In the genomic region with DNA sequence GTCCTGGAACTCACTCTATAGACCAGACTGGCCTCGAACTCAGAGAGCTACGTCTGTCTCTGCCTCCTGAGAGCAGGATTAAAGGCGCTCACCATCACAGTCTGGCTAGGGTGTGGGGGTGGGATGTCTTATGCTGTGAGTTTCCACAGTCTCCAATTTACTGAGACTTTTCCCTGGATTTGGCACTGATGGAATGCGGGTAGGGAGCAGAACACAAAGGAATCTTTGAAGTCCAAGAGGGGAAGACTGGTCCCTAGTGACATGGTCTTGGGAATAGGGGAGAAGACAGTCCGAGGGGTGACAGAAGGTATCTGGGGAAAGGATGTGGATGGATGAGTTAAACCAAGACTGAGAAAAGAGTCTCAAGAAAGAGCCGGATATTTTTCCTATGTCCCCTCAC, we compare ENCODE assay signal across 13 mouse cellular contexts. TPM values are rescaled to one million over a fixed set of nuclear protein-coding genes. Genes with fewer than 3 reads are reported as not detected.
A peak's percentile ranks its signal among the peaks of the same experiment; 100 is the strongest.
DNase-seq lines count a peak whose midpoint lies in the region; ATAC-seq and TF ChIP-seq lines count a peak whose summit lies in the region.
"Had no signal": no experiment of that assay in that cellular context is flagged by ENCODE, and none has a peak within 500 bp of the region (broad histone marks: within the 10 kb centered on the region; RNA-seq: fewer than 3 reads in every experiment).

No protein-coding gene starts in this region.

- no peak for TF ChIP-seq CTCF in midbrain, postnatal 0 days (IDR thresholded peaks at IDR 0.05)
- no peak for TF ChIP-seq CTCF in gastrocnemius, adult 2 months (IDR thresholded peaks at IDR 0.05)

- intact Hi-C loops in gastrocnemius, adult 2 months (cut with DNase I): no loop called here

- no peak overlapping the region for H3K9ac ChIP-seq in liver, embryonic 11.5 days (ENCODE audit: low read depth, low read length)
- no peak overlapping the region for H3K9ac ChIP-seq in liver, embryonic 12.5 days
- H3K9ac ChIP-seq in hindbrain, embryonic 11.5 days (ENCODE audit: low read depth, low read length): no peak overlapping the region; the same call in 1 of the 2 replicates
- peak overlapping the region; percentile 57 for H3K9ac ChIP-seq in midbrain, postnatal 0 days (replicated peaks; ENCODE audit: low read length, poor library complexity, severe bottlenecking)

- peaks cover 3% of the 10 kb centered on the region; the same call in 1 of the 2 replicates for H3K4me1 ChIP-seq in liver, embryonic 11.5 days (replicated peaks; ENCODE audit: control insufficient read depth, insufficient read depth, low read length)
- H3K4me1 ChIP-seq in liver, embryonic 12.5 days: peaks cover 29% of the 10 kb centered on the region
- peaks cover 63% of the 10 kb centered on the region for H3K4me1 ChIP-seq in forebrain, embryonic 10.5 days
- peaks cover 14% of the 10 kb centered on the region for H3K4me1 ChIP-seq in hindbrain, embryonic 11.5 days (replicated peaks; ENCODE audit: control insufficient read depth, insufficient read depth, low read length)
- peaks cover 10% of the 10 kb centered on the region; the same call in 1 of the 2 replicates for H3K4me1 ChIP-seq in midbrain, postnatal 0 days (ENCODE audit: insufficient read depth, low read length)

- no peak for ATAC-seq in liver, embryonic 11.5 days (replicated peaks; ENCODE audit: low FRiP score)
- ATAC-seq in liver, embryonic 12.5 days: no peak
- ATAC-seq in hindbrain, embryonic 11.5 days (ENCODE audit: low FRiP score): no peak
- no peak for ATAC-seq in midbrain, postnatal 0 days (ENCODE audit: low FRiP score)

- peaks cover 84% of the 10 kb centered on the region for H3K27me3 ChIP-seq in liver, embryonic 11.5 days (replicated peaks; ENCODE audit: control insufficient read depth, insufficient read depth, low read length)
- peaks cover 87% of the 10 kb centered on the region for H3K27me3 ChIP-seq in liver, embryonic 12.5 days (replicated peaks)
- H3K27me3 ChIP-seq in forebrain, embryonic 10.5 days (ENCODE audit: poor library complexity, severe bottlenecking): peaks cover 78% of the 10 kb centered on the region
- peaks cover 29% of the 10 kb centered on the region for H3K27me3 ChIP-seq in hindbrain, embryonic 11.5 days (ENCODE audit: control insufficient read depth, insufficient read depth, low read length)
- no peaks in the 10 kb centered on the region for H3K27me3 ChIP-seq in midbrain, postnatal 0 days (ENCODE audit: insufficient read depth, low read length)

- H3K27ac ChIP-seq in liver, embryonic 11.5 days (ENCODE audit: low read depth, low read length): no peak overlapping the region
- H3K27ac ChIP-seq in liver, embryonic 12.5 days: no peak overlapping the region
- H3K27ac ChIP-seq in forebrain, embryonic 10.5 days: no peak overlapping the region
- no peak overlapping the region for H3K27ac ChIP-seq in hindbrain, embryonic 11.5 days (ENCODE audit: low read depth, low read length)
- H3K27ac ChIP-seq in midbrain, postnatal 0 days (ENCODE audit: low read depth, low read length): no peak overlapping the region
- no peak overlapping the region for H3K27ac ChIP-seq in gastrocnemius, adult 2 months
- H3K27ac ChIP-seq: macrophage had no signal

- no peaks in the 10 kb centered on the region for H3K9me3 ChIP-seq in liver, embryonic 11.5 days (ENCODE audit: control insufficient read depth, low read length)
- no peaks in the 10 kb centered on the region; the same call in 1 of the 2 replicates for H3K9me3 ChIP-seq in liver, embryonic 12.5 days (replicated peaks)
- no peaks in the 10 kb centered on the region for H3K9me3 ChIP-seq in forebrain, embryonic 10.5 days
- H3K9me3 ChIP-seq in hindbrain, embryonic 11.5 days (ENCODE audit: control insufficient read depth, low read length): no peaks in the 10 kb centered on the region
- no peaks in the 10 kb centered on the region for H3K9me3 ChIP-seq in midbrain, postnatal 0 days (ENCODE audit: low read length)

- no peak for DNase-seq in liver, embryonic 11.5 days (ENCODE audit: low spot score)
- no peak for DNase-seq in forebrain, embryonic 10.5 days (ENCODE audit: extremely low spot score, low spot score)
- peak; percentile 7 for DNase-seq in hindbrain, embryonic 11.5 days (ENCODE audit: low spot score)
- DNase-seq in midbrain, postnatal 0 days (ENCODE audit: low spot score): no peak
- DNase-seq in spleen, adult 12 weeks (ENCODE audit: low spot score): no peak
- no peak for DNase-seq in T-cell, adult 2 months (ENCODE audit: low spot score)
- no peak for DNase-seq in gastrocnemius, adult 2 months
- DNase-seq: adrenal gland, postnatal 10 days had no signal

- H3K4me3 ChIP-seq in liver, embryonic 11.5 days (ENCODE audit: low read depth, low read length): peak overlapping the region; percentile 7; the same call in 1 of the 2 replicates
- H3K4me3 ChIP-seq in liver, embryonic 12.5 days: no peak overlapping the region
- H3K4me3 ChIP-seq in forebrain, embryonic 10.5 days: peak overlapping the region; percentile 74
- H3K4me3 ChIP-seq in hindbrain, embryonic 11.5 days (ENCODE audit: low read depth, low read length): no peak overlapping the region
- peak overlapping the region; percentile 70 for H3K4me3 ChIP-seq in midbrain, postnatal 0 days (ENCODE audit: low read depth, low read length)
- no peak overlapping the region for H3K4me3 ChIP-seq in gastrocnemius, adult 2 months

- WGBS in liver, embryonic 11.5 days: 39% methylated on average over 6 of the region's 6 CpGs
- 28% methylated on average over 6 of the region's 6 CpGs for WGBS in liver, embryonic 12.5 days (ENCODE audit: insufficient replicate concordance)
- WGBS in forebrain, embryonic 10.5 days: 38% methylated on average over 6 of the region's 6 CpGs
- 39% methylated on average over 6 of the region's 6 CpGs for WGBS in hindbrain, embryonic 11.5 days
- 33% methylated on average over 6 of the region's 6 CpGs for WGBS in midbrain, postnatal 0 days

- H3K4me2 ChIP-seq in liver, embryonic 11.5 days: no peak overlapping the region
- no peak overlapping the region for H3K4me2 ChIP-seq in liver, embryonic 12.5 days
- peak overlapping the region; percentile 63; the same call in 1 of the 2 replicates for H3K4me2 ChIP-seq in hindbrain, embryonic 11.5 days (replicated peaks; ENCODE audit: low read depth, low read length)
- peak overlapping the region; percentile 91 for H3K4me2 ChIP-seq in midbrain, postnatal 0 days (ENCODE audit: low read depth, low read length, poor library complexity, severe bottlenecking)

- H3K36me3 ChIP-seq in liver, embryonic 11.5 days (ENCODE audit: control insufficient read depth, insufficient read depth, low read length): no peaks in the 10 kb centered on the region
- no peaks in the 10 kb centered on the region for H3K36me3 ChIP-seq in liver, embryonic 12.5 days
- no peaks in the 10 kb centered on the region for H3K36me3 ChIP-seq in forebrain, embryonic 10.5 days (replicated peaks)
- no peaks in the 10 kb centered on the region for H3K36me3 ChIP-seq in hindbrain, embryonic 11.5 days (ENCODE audit: control insufficient read depth, insufficient read depth, low read length)
- no peaks in the 10 kb centered on the region for H3K36me3 ChIP-seq in midbrain, postnatal 0 days (ENCODE audit: insufficient read depth, low read length)
- H3K36me3 ChIP-seq: G1E had no signal

RNA-seq across cellular contexts. Expression of a gene that starts 2.8 kb away (rescaled TPM):
- 0.22 and 0.23 TPM in 2 replicates for polyA plus RNA-seq in liver, embryonic 11.5 days (2014; fragmentation: Nextera tagmentation; extraction: Ambion mirVana)
- 0.13 and 0.24 TPM in 2 replicates for polyA plus RNA-seq in liver, embryonic 12.5 days (2016; fragmentation: Nextera tagmentation; extraction: Ambion mirVana)
- 0.80 and 0.84 TPM in 2 replicates for polyA plus RNA-seq in forebrain, embryonic 10.5 days (2016; fragmentation: Nextera tagmentation; extraction: Ambion mirVana)
- 1.4 and 2.1 TPM in 2 replicates for polyA plus RNA-seq in hindbrain, embryonic 11.5 days (2014; fragmentation: Nextera tagmentation; extraction: Ambion mirVana)
- 17.2 and 25.4 TPM in 2 replicates for total RNA-seq in midbrain, postnatal 0 days (2014; rRNA removed)
- polyA plus RNA-seq in midbrain, postnatal 0 days (2015; fragmentation: Nextera tagmentation; extraction: Ambion mirVana): 6.2 and 6.6 TPM in 2 replicates
- total RNA-seq in gastrocnemius, adult 2 months (2021): 1 to 10 TPM; 3.0 to 3.6 TPM
- polyA plus RNA-seq: G1E; heart, postnatal 0 days had no signal

RNA-seq across cellular contexts. Expression of a gene that starts 15.5 kb away (rescaled TPM):
- polyA plus RNA-seq in liver, embryonic 11.5 days (2014; fragmentation: Nextera tagmentation; extraction: Ambion mirVana): 1.4 and 2.1 TPM in 2 replicates
- polyA plus RNA-seq in liver, embryonic 12.5 days (2016; fragmentation: Nextera tagmentation; extraction: Ambion mirVana): 2.5 and 3.1 TPM in 2 replicates
- 0.29 and 0.48 TPM in 2 replicates for polyA plus RNA-seq in forebrain, embryonic 10.5 days (2016; fragmentation: Nextera tagmentation; extraction: Ambion mirVana)
- 0.28 and 0.66 TPM in 2 replicates for polyA plus RNA-seq in hindbrain, embryonic 11.5 days (2014; fragmentation: Nextera tagmentation; extraction: Ambion mirVana)
- not detected in 2 replicates for total RNA-seq in midbrain, postnatal 0 days (2014; rRNA removed)
- polyA plus RNA-seq in midbrain, postnatal 0 days (2015; fragmentation: Nextera tagmentation; extraction: Ambion mirVana): 0.79 and 0.82 TPM in 2 replicates
- under 1 TPM in 1 of 2 experiments, not detected in 1; 0.20 TPM for total RNA-seq in gastrocnemius, adult 2 months (2021)

RNA-seq across cellular contexts. Expression of a gene that starts 33.9 kb away (rescaled TPM):
- 65.6 and 69.2 TPM in 2 replicates for polyA plus RNA-seq in liver, embryonic 11.5 days (2014; fragmentation: Nextera tagmentation; extraction: Ambion mirVana)
- 51.9 and 54.1 TPM in 2 replicates for polyA plus RNA-seq in liver, embryonic 12.5 days (2016; fragmentation: Nextera tagmentation; extraction: Ambion mirVana)
- 74.6 and 76.2 TPM in 2 replicates for polyA plus RNA-seq in forebrain, embryonic 10.5 days (2016; fragmentation: Nextera tagmentation; extraction: Ambion mirVana)
- polyA plus RNA-seq in hindbrain, embryonic 11.5 days (2014; fragmentation: Nextera tagmentation; extraction: Ambion mirVana): 70.8 and 72.7 TPM in 2 replicates
- total RNA-seq in midbrain, postnatal 0 days (2014; rRNA removed): 46.8 and 47.7 TPM in 2 replicates
- polyA plus RNA-seq in midbrain, postnatal 0 days (2015; fragmentation: Nextera tagmentation; extraction: Ambion mirVana): 41.2 and 48.0 TPM in 2 replicates
- 10 to 100 TPM; 40.6 to 42.7 TPM for total RNA-seq in gastrocnemius, adult 2 months (2021)

RNA-seq across cellular contexts. Expression of a gene that starts 39.0 kb away (rescaled TPM):
- polyA plus RNA-seq in liver, embryonic 11.5 days (2014; fragmentation: Nextera tagmentation; extraction: Ambion mirVana): 119 and 128 TPM in 2 replicates
- polyA plus RNA-seq in liver, embryonic 12.5 days (2016; fragmentation: Nextera tagmentation; extraction: Ambion mirVana): 94.2 and 94.3 TPM in 2 replicates
- 190 and 195 TPM in 2 replicates for polyA plus RNA-seq in forebrain, embryonic 10.5 days (2016; fragmentation: Nextera tagmentation; extraction: Ambion mirVana)
- polyA plus RNA-seq in hindbrain, embryonic 11.5 days (2014; fragmentation: Nextera tagmentation; extraction: Ambion mirVana): 40.9 and 43.2 TPM in 2 replicates
- total RNA-seq in midbrain, postnatal 0 days (2014; rRNA removed): 12.9 and 17.5 TPM in 2 replicates
- 8.8 and 9.6 TPM in 2 replicates for polyA plus RNA-seq in midbrain, postnatal 0 days (2015; fragmentation: Nextera tagmentation; extraction: Ambion mirVana)
- 1 to 10 TPM; 4.1 to 5.1 TPM for total RNA-seq in gastrocnemius, adult 2 months (2021)

RNA-seq across cellular contexts. Expression of a gene that starts 55.8 kb away (rescaled TPM):
- 0.05 TPM in 1 of 2 replicates, not detected in the other for polyA plus RNA-seq in liver, embryonic 11.5 days (2014; fragmentation: Nextera tagmentation; extraction: Ambion mirVana)
- 0.08 TPM in 1 of 2 replicates, not detected in the other for polyA plus RNA-seq in liver, embryonic 12.5 days (2016; fragmentation: Nextera tagmentation; extraction: Ambion mirVana)
- not detected in 2 replicates for polyA plus RNA-seq in forebrain, embryonic 10.5 days (2016; fragmentation: Nextera tagmentation; extraction: Ambion mirVana)
- not detected in 2 replicates for polyA plus RNA-seq in hindbrain, embryonic 11.5 days (2014; fragmentation: Nextera tagmentation; extraction: Ambion mirVana)
- total RNA-seq in midbrain, postnatal 0 days (2014; rRNA removed): 0.19 TPM in 1 of 2 replicates, not detected in the other
- polyA plus RNA-seq in midbrain, postnatal 0 days (2015; fragmentation: Nextera tagmentation; extraction: Ambion mirVana): 0.14 TPM in 1 of 2 replicates, not detected in the other
- total RNA-seq in gastrocnemius, adult 2 months (2021): under 1 TPM in 1 of 2 experiments, not detected in 1; 0.08 TPM
- total RNA-seq: common myeloid progenitor, adult 5-6 weeks; G1E had no signal
- polyA plus RNA-seq: G1E had no signal

Comparison
In these comparisons a context has a peak if more than half of its experiments do, and no peak if none do; other contexts are left out.
1. H3K4me3 ChIP-seq: peak in liver, embryonic 11.5 days (single experiment), forebrain, embryonic 10.5 days (single experiment) and midbrain, postnatal 0 days (single experiment); none in liver, embryonic 12.5 days (single experiment), hindbrain, embryonic 11.5 days (single experiment) and gastrocnemius, adult 2 months (single experiment).
2. H3K4me2 ChIP-seq: peak in hindbrain, embryonic 11.5 days (single experiment) and midbrain, postnatal 0 days (single experiment); none in liver, embryonic 11.5 days (single experiment) and liver, embryonic 12.5 days (single experiment).